Mouse (Mus musculus) liver, postnatal 0 days (tissue): ENCODE measurements around the gene Ifna5.

Experiments
- CTCF ChIP-seq: sonication (generic); IDR thresholded peaks from 2 replicates; pipeline ENCODE4 v1.5.1; 2016; ENCODE audit warnings: antibody characterized with exemption, low read depth
- EP300 ChIP-seq: IDR thresholded peaks from 2 replicates; pipeline ENCODE4 v1.6.1; 2016; ENCODE audit warnings: antibody characterized with exemption, low read depth, mild to moderate bottlenecking

DNA sequence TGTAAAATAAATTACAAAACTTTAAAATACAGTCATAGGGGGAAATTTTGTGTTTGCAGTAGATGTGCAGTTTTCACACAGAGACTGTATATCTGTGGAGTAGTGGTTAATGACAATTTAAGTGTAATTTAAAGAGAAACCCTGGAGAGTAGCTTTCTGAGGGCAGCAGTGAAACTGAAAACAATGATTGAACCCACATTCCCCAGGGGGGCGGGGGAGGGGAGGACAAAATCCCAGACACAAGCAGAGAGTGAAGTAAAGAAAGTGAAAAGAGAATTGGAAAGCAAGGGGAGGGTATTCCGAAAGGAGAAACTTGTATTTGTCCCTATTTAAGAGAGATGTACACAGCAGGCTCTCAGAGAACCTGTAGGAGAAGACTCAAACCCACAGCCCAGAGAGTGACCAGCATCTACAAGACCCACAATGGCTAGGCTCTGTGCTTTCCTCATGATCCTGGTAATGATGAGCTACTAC, 6.2 kb downstream of the Ifna5 start, which contains the start of gene Ifna4:
- TF ChIP-seq CTCF = no peak
- TF ChIP-seq EP300 = no peak
